Mouse (Mus musculus) heart, embryonic 13.5 days (tissue): ENCODE data around the gene Ubap2l. TPM values are rescaled to one million over a fixed set of nuclear protein-coding genes. Genes with fewer than 3 reads are reported as not detected.

Experiments
- ATAC-seq: fragments of 200-750 bp; cut with Nextera tagmentation; 2 replicates; pipeline ENCODE4 v1.8.0; 2017; ENCODE audit warnings: moderate TSS enrichment; ENCODE audit not compliant: insufficient number of reproducible peaks, low FRiP score, low TSS enrichment; ENCODE audit errors: extremely low read depth
- H3K27ac ChIP-seq: fragments of 300-500 bp; sonication (generic); replicated peaks from 2 replicates; pipeline ENCODE4 v1.5.1; 2015; ENCODE audit warnings: moderate library complexity, mild to moderate bottlenecking, inconsistent platforms
- H3K27me3 ChIP-seq: fragments of 300-500 bp; sonication (generic); replicated peaks from 2 replicates; pipeline ENCODE4 v1.6.1; 2015; ENCODE audit warnings: mild to moderate bottlenecking, inconsistent platforms
- H3K36me3 ChIP-seq: fragments of 300-500 bp; sonication (generic); 2 replicates; pipeline ENCODE4 v1.6.1; 2015; ENCODE audit warnings: mild to moderate bottlenecking, inconsistent platforms
- H3K4me1 ChIP-seq: fragments of 300-500 bp; sonication (generic); 2 replicates; pipeline ENCODE4 v1.6.1; 2015; ENCODE audit warnings: inconsistent platforms
- H3K4me2 ChIP-seq: fragments of 300-500 bp; sonication (generic); 2 replicates; pipeline ENCODE4 v1.6.1; 2015; ENCODE audit warnings: inconsistent platforms, mild to moderate bottlenecking, moderate library complexity
- H3K4me3 ChIP-seq: fragments of 300-500 bp; sonication (generic); 2 replicates; pipeline ENCODE4 v1.5.1; 2015; ENCODE audit warnings: moderate library complexity, mild to moderate bottlenecking, inconsistent platforms
- H3K9ac ChIP-seq: fragments of 300-500 bp; sonication (generic); 2 replicates; pipeline ENCODE4 v1.6.1; 2015; ENCODE audit warnings: inconsistent platforms, mild to moderate bottlenecking, moderate library complexity
- H3K9me3 ChIP-seq: fragments of 300-500 bp; sonication (generic); 2 replicates; pipeline ENCODE4 v1.6.1; 2016; ENCODE audit warnings: inconsistent platforms
- WGBS: fragments of 180-500 bp; shearing (Covaris S2); methylation state at CpG from one replicate; pipeline ENCODE4 v1.1.7; 2015; ENCODE audit warnings: mixed read lengths; 5-methylcytosine and 5-hydroxymethylcytosine counted together
- polyA plus RNA-seq: library from polyadenylated mRNA; unstranded; fragments of >200 nt; fragmentation: Nextera tagmentation; extraction: Ambion mirVana; gene quantifications from 2 replicates; pipeline ENCODE4 v1.2.1, GENCODE M21; 2015

Gene Ubap2l
- polyA plus RNA-seq, 1 experiment from 2014 or later: 121 TPM

GRCm38 (mm10) chr3:89999830-90000229 lies 52.6 kb downstream of the Ubap2l start:
- H3K9me3 ChIP-seq: no peaks in the 10 kb centered on the region
- 83% methylated on average over 4 of the region's 4 CpGs for WGBS
- peaks cover 22% of the 10 kb centered on the region for H3K4me1 ChIP-seq
- H3K4me2 ChIP-seq: no peak overlapping the region; the same call in 1 of the 2 replicates
- peak overlapping the region; percentile 93; the same call in 1 of the 2 replicates for H3K27ac ChIP-seq
- ATAC-seq: no peak
- H3K9ac ChIP-seq: 0 out of 2 replicates have a peak overlapping the region, but pooled peaks have one; percentile 89
- no peaks in the 10 kb centered on the region for H3K27me3 ChIP-seq
- no peak overlapping the region for H3K4me3 ChIP-seq
- peaks cover 73% of the 10 kb centered on the region for H3K36me3 ChIP-seq

GRCm38 (mm10) chr3:89999090-89999489 lies 53.3 kb downstream of the Ubap2l start:
- H3K4me3 ChIP-seq: peak overlapping the region; percentile 64
- H3K4me1 ChIP-seq: peaks cover 22% of the 10 kb centered on the region
- WGBS: 19% methylated on average over 8 of the region's 8 CpGs
- no peak for ATAC-seq
- H3K27ac ChIP-seq: peak overlapping the region; percentile 93
- H3K4me2 ChIP-seq: peak overlapping the region; percentile 84
- no peaks in the 10 kb centered on the region for H3K9me3 ChIP-seq
- H3K9ac ChIP-seq: peak overlapping the region; percentile 89
- H3K36me3 ChIP-seq: peaks cover 72% of the 10 kb centered on the region
- H3K27me3 ChIP-seq: no peaks in the 10 kb centered on the region

- H3K36me3 ChIP-seq: peaks cover 71% of the 10 kb centered on the region
- 0% methylated on average over 26 of the region's 26 CpGs for WGBS
These were observed 53.8 kb downstream of the Ubap2l start, which contains the start of gene Hax1 for GRCm38 (mm10) chr3:89998612-89999054. Hax1 (minus strand) TSS chr3:89998780.

GRCm38 (mm10) chr3:89997791-89998495 lies 54.5 kb downstream of the Ubap2l start:
- Histone ChIP-seq H3K36me3 (peaks cover 67% of the 10 kb centered on the region), H3K4me1 (peaks cover 22% of the 10 kb centered on the region), H3K9ac (peak overlapping the region; percentile 89), H3K27me3 (no peaks in the 10 kb centered on the region), H3K27ac (peak overlapping the region; percentile 93), H3K4me3 (peak overlapping the region; percentile 64), H3K4me2 (peak overlapping the region; percentile 84), H3K9me3 (no peaks in the 10 kb centered on the region)
- ATAC-seq: no peak
- WGBS: 15% methylated on average over 23 of the region's 23 CpGs

More at GRCm38 (mm10) chr3:89998612-89999054, 53.8 kb downstream of the Ubap2l start, which contains the start of gene Hax1:
- H3K9me3 ChIP-seq: no peaks in the 10 kb centered on the region
- peak within 1 kb of the TSS; percentile 64 for H3K4me3 ChIP-seq
- peak within 1 kb of the TSS; percentile 84 for H3K4me2 ChIP-seq
- no peaks in the 10 kb centered on the region for H3K27me3 ChIP-seq
- peak; percentile 86; the same call in 1 of the 2 replicates for ATAC-seq
- peaks cover 22% of the 10 kb centered on the region for H3K4me1 ChIP-seq
- peak within 1 kb of the TSS; percentile 93 for H3K27ac ChIP-seq
- H3K9ac ChIP-seq: peak within 1 kb of the TSS; percentile 89

- WGBS: 89% methylated on average over 5 of the region's 5 CpGs
- no peak overlapping the region for H3K9ac ChIP-seq
- H3K27me3 ChIP-seq: no peaks in the 10 kb centered on the region
- H3K36me3 ChIP-seq: peaks cover 44% of the 10 kb centered on the region
- no peaks in the 10 kb centered on the region for H3K9me3 ChIP-seq
- ATAC-seq: no peak
- no peak overlapping the region for H3K4me3 ChIP-seq
- H3K4me2 ChIP-seq: no peak overlapping the region
- peaks cover 22% of the 10 kb centered on the region for H3K4me1 ChIP-seq
- H3K27ac ChIP-seq: no peak overlapping the region
These were observed 57.5 kb downstream of the Ubap2l start for GRCm38 (mm10) chr3:89994807-89995515.

GRCm38 (mm10) chr3:89987822-89988221 lies 64.6 kb downstream of the Ubap2l start:
- Histone ChIP-seq H3K27me3 (no peaks in the 10 kb centered on the region), H3K9me3 (no peaks in the 10 kb centered on the region), H3K4me3 (no peak overlapping the region), H3K4me2 (no peak overlapping the region), H3K9ac (no peak overlapping the region), H3K36me3 (0 out of 2 replicates have a peak, but pooled peaks cover 7% of the 10 kb centered on the region), H3K27ac (no peak overlapping the region), H3K4me1 (no peaks in the 10 kb centered on the region)
- WGBS: 83% methylated on average over 4 of the region's 4 CpGs
- ATAC-seq: no peak

- H3K4me3 ChIP-seq: no peak overlapping the region
- H3K27me3 ChIP-seq: no peaks in the 10 kb centered on the region
- no peaks in the 10 kb centered on the region for H3K9me3 ChIP-seq
- H3K27ac ChIP-seq: no peak overlapping the region
- H3K4me1 ChIP-seq: no peaks in the 10 kb centered on the region
- 0 out of 2 replicates have a peak, but pooled peaks cover 2% of the 10 kb centered on the region for H3K36me3 ChIP-seq
- 56% methylated on average over 3 of the region's 3 CpGs for WGBS
- H3K4me2 ChIP-seq: no peak overlapping the region
- ATAC-seq: no peak
- no peak overlapping the region for H3K9ac ChIP-seq
These were observed 65.2 kb downstream of the Ubap2l start for GRCm38 (mm10) chr3:89987211-89987610.

GRCm38 (mm10) chr3:89982426-89982825 lies 70.0 kb downstream of the Ubap2l start:
- no peaks in the 10 kb centered on the region for H3K36me3 ChIP-seq
- no peak for ATAC-seq
- H3K4me1 ChIP-seq: no peaks in the 10 kb centered on the region
- no peak overlapping the region for H3K4me3 ChIP-seq
- H3K27ac ChIP-seq: no peak overlapping the region
- no peaks in the 10 kb centered on the region; the same call in 1 of the 2 replicates for H3K27me3 ChIP-seq
- H3K4me2 ChIP-seq: no peak overlapping the region
- WGBS: 72% methylated on average over 5 of the region's 5 CpGs
- H3K9me3 ChIP-seq: no peaks in the 10 kb centered on the region
- H3K9ac ChIP-seq: no peak overlapping the region

GRCm38 (mm10) chr3:89976859-89977258 lies 75.6 kb downstream of the Ubap2l start:
- H3K4me2 ChIP-seq: no peak overlapping the region
- no peak overlapping the region for H3K27ac ChIP-seq
- no peaks in the 10 kb centered on the region for H3K9me3 ChIP-seq
- ATAC-seq: no peak
- no peaks in the 10 kb centered on the region for H3K36me3 ChIP-seq
- H3K27me3 ChIP-seq: no peaks in the 10 kb centered on the region; the same call in 1 of the 2 replicates
- H3K9ac ChIP-seq: no peak overlapping the region
- H3K4me3 ChIP-seq: no peak overlapping the region
- no peaks in the 10 kb centered on the region for H3K4me1 ChIP-seq

GRCm38 (mm10) chr3:89968509-89968908 lies 83.9 kb downstream of the Ubap2l start:
- Histone ChIP-seq H3K27ac (no peak overlapping the region), H3K9ac (no peak overlapping the region), H3K4me1 (peaks cover 21% of the 10 kb centered on the region), H3K36me3 (0 out of 2 replicates have a peak, but pooled peaks cover 5% of the 10 kb centered on the region), H3K4me3 (no peak overlapping the region), H3K4me2 (no peak overlapping the region), H3K9me3 (no peaks in the 10 kb centered on the region), H3K27me3 (no peaks in the 10 kb centered on the region)
- no peak for ATAC-seq
- WGBS: 47% methylated on average over 7 of the region's 7 CpGs

- no peak overlapping the region for H3K4me3 ChIP-seq
- no peak for ATAC-seq
- no peak overlapping the region for H3K4me2 ChIP-seq
- H3K9me3 ChIP-seq: no peaks in the 10 kb centered on the region
- H3K36me3 ChIP-seq: 0 out of 2 replicates have a peak, but pooled peaks cover 5% of the 10 kb centered on the region
- no peak overlapping the region for H3K9ac ChIP-seq
- no peak overlapping the region for H3K27ac ChIP-seq
- H3K27me3 ChIP-seq: no peaks in the 10 kb centered on the region
- H3K4me1 ChIP-seq: peaks cover 25% of the 10 kb centered on the region
- WGBS: 69% methylated on average over 4 of the region's 4 CpGs
These were observed 85.5 kb downstream of the Ubap2l start for GRCm38 (mm10) chr3:89966946-89967345.
